ENCODE assay signal across 12 mouse cellular contexts in genomic region chr8:71497077-71497645, GRCm38 (mm10). TPM values are rescaled to one million over a fixed set of nuclear protein-coding genes. Genes with fewer than 3 reads are reported as not detected.
DNase-seq lines count a peak whose midpoint lies in the region; ATAC-seq and TF ChIP-seq lines count a peak whose summit lies in the region.
"Had no signal": no experiment of that assay in that cellular context is flagged by ENCODE, and none has a peak within 500 bp of the region (broad histone marks: within the 10 kb centered on the region; RNA-seq: fewer than 3 reads in every experiment).

No protein-coding gene starts in this region.

- no peak for TF ChIP-seq CTCF in intestine, postnatal 0 days (IDR thresholded peaks at IDR 0.05; ENCODE audit: low read depth)

- WGBS in heart, embryonic 11.5 days (ENCODE audit: insufficient replicate concordance) = 86% methylated on average over 1 of the region's 1 CpGs
- 92% methylated on average over 1 of the region's 1 CpGs for WGBS in kidney, embryonic 16.5 days
- 95% methylated on average over 1 of the region's 1 CpGs for WGBS in intestine, postnatal 0 days

- peak overlapping the region; percentile 82 for H3K27ac ChIP-seq in heart, embryonic 11.5 days (ENCODE audit: low read depth, low read length)
- peak overlapping the region; percentile 91 for H3K27ac ChIP-seq in kidney, embryonic 16.5 days (ENCODE audit: low read length)
- 0 out of 2 replicates have a peak overlapping the region, but pooled peaks have one; percentile 4 for H3K27ac ChIP-seq in brown adipose tissue, adult 24 weeks (replicated peaks; ENCODE audit: low read depth, low read length)
- 0 out of 2 replicates have a peak overlapping the region, but pooled peaks have one; percentile 7 for H3K27ac ChIP-seq in intestine, postnatal 0 days (ENCODE audit: low read depth, low read length)
- H3K27ac ChIP-seq: midbrain, embryonic 12.5 days had no signal

- H3K9me3 ChIP-seq in heart, embryonic 11.5 days (replicated peaks; ENCODE audit: control insufficient read depth, low read length) = no peaks in the 10 kb centered on the region
- H3K9me3 ChIP-seq in kidney, embryonic 16.5 days (ENCODE audit: low read length) = no peaks in the 10 kb centered on the region
- H3K9me3 ChIP-seq in intestine, postnatal 0 days (ENCODE audit: control insufficient read depth) = no peaks in the 10 kb centered on the region
- H3K9me3 ChIP-seq: midbrain, embryonic 12.5 days; neural tube, embryonic 13.5 days had no signal

- H3K36me3 ChIP-seq in heart, embryonic 11.5 days (ENCODE audit: control insufficient read depth, insufficient read depth, low read length) = peaks cover 11% of the 10 kb centered on the region
- H3K36me3 ChIP-seq in kidney, embryonic 16.5 days (ENCODE audit: insufficient read depth, low read length) = peaks cover 17% of the 10 kb centered on the region
- H3K36me3 ChIP-seq in intestine, postnatal 0 days (ENCODE audit: control insufficient read depth, insufficient read depth) = peaks cover 14% of the 10 kb centered on the region; the same call in 1 of the 2 replicates

- ATAC-seq in heart, embryonic 11.5 days (replicated peaks; ENCODE audit: insufficient number of reproducible peaks, low FRiP score, low TSS enrichment) = no peak
- no peak for ATAC-seq in kidney, embryonic 16.5 days (ENCODE audit: low FRiP score, low TSS enrichment)
- ATAC-seq in intestine, postnatal 0 days = no peak

- H3K4me3 ChIP-seq in heart, embryonic 11.5 days (ENCODE audit: low read depth, low read length) = no peak overlapping the region
- no peak overlapping the region for H3K4me3 ChIP-seq in kidney, embryonic 16.5 days (ENCODE audit: low read length)
- H3K4me3 ChIP-seq in brown adipose tissue, adult 24 weeks (ENCODE audit: insufficient read depth, low read depth, low read length) = no peak overlapping the region
- no peak overlapping the region for H3K4me3 ChIP-seq in intestine, postnatal 0 days (ENCODE audit: low read depth, low read length)
- H3K4me3 ChIP-seq: left cerebral cortex, adult 2 months; midbrain, embryonic 12.5 days; neural tube, embryonic 13.5 days had no signal

- DNase-seq in heart, adult 18-20 months = no peak
- no peak for DNase-seq in kidney, adult 18-20 months
- no peak for DNase-seq in ovary, adult 18-20 months (ENCODE audit: low spot score)
- DNase-seq in retina, embryonic 14.5 days (ENCODE audit: low spot score) = no peak

- H3K27me3 ChIP-seq in heart, embryonic 11.5 days (ENCODE audit: control insufficient read depth, insufficient read depth, low read length) = no peaks in the 10 kb centered on the region
- H3K27me3 ChIP-seq in kidney, embryonic 16.5 days (ENCODE audit: insufficient read depth, low read length) = no peaks in the 10 kb centered on the region
- H3K27me3 ChIP-seq in intestine, postnatal 0 days (replicated peaks; ENCODE audit: control insufficient read depth, insufficient read depth, low read length) = no peaks in the 10 kb centered on the region
- H3K27me3 ChIP-seq: neural tube, embryonic 13.5 days had no signal

- H3K9ac ChIP-seq in heart, embryonic 11.5 days (ENCODE audit: low read depth, low read length) = no peak overlapping the region
- H3K9ac ChIP-seq in kidney, embryonic 16.5 days (replicated peaks; ENCODE audit: low read length) = no peak overlapping the region
- H3K9ac ChIP-seq in intestine, postnatal 0 days (ENCODE audit: low read depth, low read length) = no peak overlapping the region
- H3K9ac ChIP-seq: midbrain, embryonic 12.5 days had no signal

- H3K4me2 ChIP-seq in heart, embryonic 11.5 days = no peak overlapping the region
- no peak overlapping the region for H3K4me2 ChIP-seq in kidney, embryonic 16.5 days (replicated peaks; ENCODE audit: low read depth, low read length)
- no peak overlapping the region for H3K4me2 ChIP-seq in intestine, postnatal 0 days (replicated peaks; ENCODE audit: low read depth)
- H3K4me2 ChIP-seq: midbrain, embryonic 12.5 days; neural tube, embryonic 13.5 days had no signal

- peaks cover 36% of the 10 kb centered on the region for H3K4me1 ChIP-seq in heart, embryonic 11.5 days (ENCODE audit: control insufficient read depth, insufficient read depth, low read length)
- peaks cover 50% of the 10 kb centered on the region for H3K4me1 ChIP-seq in kidney, embryonic 16.5 days (ENCODE audit: insufficient read depth, low read length)
- H3K4me1 ChIP-seq in brown adipose tissue, adult 24 weeks (ENCODE audit: control insufficient read depth, insufficient read depth, insufficient read length, low read length) = peaks cover 28% of the 10 kb centered on the region
- peaks cover 3% of the 10 kb centered on the region for H3K4me1 ChIP-seq in intestine, postnatal 0 days (replicated peaks; ENCODE audit: control insufficient read depth, insufficient read depth, low read length)

RNA-seq across cellular contexts. Expression of gene Gtpbp3, which starts 9.3 kb away (rescaled TPM):
- polyA plus RNA-seq in heart, embryonic 11.5 days (2014; fragmentation: Nextera tagmentation; extraction: Ambion mirVana) = 4.8 and 5.3 TPM in 2 replicates
- total RNA-seq in heart, adult 18-20 months (2021) = 10 to 100 TPM; 19.1 to 22.2 TPM
- polyA plus RNA-seq in kidney, embryonic 16.5 days (2015; fragmentation: Nextera tagmentation; extraction: Ambion mirVana) = 22.2 and 22.5 TPM in 2 replicates
- 6.7 and 9.1 TPM in 2 replicates for polyA plus RNA-seq in brown adipose tissue, adult 24 weeks (2012; ENCODE audit: insufficient read depth, insufficient read length, missing spikeins)
- polyA plus RNA-seq in intestine, postnatal 0 days (2015; fragmentation: Nextera tagmentation; extraction: Ambion mirVana) = 6.3 and 6.6 TPM in 2 replicates

RNA-seq across cellular contexts. Expression of gene Ano8, which starts 11.4 kb away (rescaled TPM):
- polyA plus RNA-seq in heart, embryonic 11.5 days (2014; fragmentation: Nextera tagmentation; extraction: Ambion mirVana) = 0.90 and 1.4 TPM in 2 replicates
- 10 to 100 TPM; 16.6 to 16.9 TPM for total RNA-seq in heart, adult 18-20 months (2021)
- 0.81 and 1.0 TPM in 2 replicates for polyA plus RNA-seq in kidney, embryonic 16.5 days (2015; fragmentation: Nextera tagmentation; extraction: Ambion mirVana)
- polyA plus RNA-seq in brown adipose tissue, adult 24 weeks (2012; ENCODE audit: insufficient read depth, insufficient read length, missing spikeins) = 7.3 and 9.3 TPM in 2 replicates
- 0.54 and 0.74 TPM in 2 replicates for polyA plus RNA-seq in intestine, postnatal 0 days (2015; fragmentation: Nextera tagmentation; extraction: Ambion mirVana)

RNA-seq across cellular contexts. Expression of gene Plvap, which starts 14.4 kb away (rescaled TPM):
- 148 and 170 TPM in 2 replicates for polyA plus RNA-seq in heart, embryonic 11.5 days (2014; fragmentation: Nextera tagmentation; extraction: Ambion mirVana)
- total RNA-seq in heart, adult 18-20 months (2021) = 10 to 100 TPM; 23.0 to 30.9 TPM
- polyA plus RNA-seq in kidney, embryonic 16.5 days (2015; fragmentation: Nextera tagmentation; extraction: Ambion mirVana) = 165 TPM in 2 replicates
- 4.3 and 6.1 TPM in 2 replicates for polyA plus RNA-seq in brown adipose tissue, adult 24 weeks (2012; ENCODE audit: insufficient read depth, insufficient read length, missing spikeins)
- 109 and 111 TPM in 2 replicates for polyA plus RNA-seq in intestine, postnatal 0 days (2015; fragmentation: Nextera tagmentation; extraction: Ambion mirVana)

RNA-seq across cellular contexts. Expression of gene Dda1, which starts 28.2 kb away (rescaled TPM):
- polyA plus RNA-seq in heart, embryonic 11.5 days (2014; fragmentation: Nextera tagmentation; extraction: Ambion mirVana) = 95.9 and 102 TPM in 2 replicates
- total RNA-seq in heart, adult 18-20 months (2021) = 10 to 100 TPM; 31.4 to 32.1 TPM
- 110 and 115 TPM in 2 replicates for polyA plus RNA-seq in kidney, embryonic 16.5 days (2015; fragmentation: Nextera tagmentation; extraction: Ambion mirVana)
- 23.6 and 34.4 TPM in 2 replicates for polyA plus RNA-seq in brown adipose tissue, adult 24 weeks (2012; ENCODE audit: insufficient read depth, insufficient read length, missing spikeins)
- 82.8 and 91.7 TPM in 2 replicates for polyA plus RNA-seq in intestine, postnatal 0 days (2015; fragmentation: Nextera tagmentation; extraction: Ambion mirVana)

RNA-seq across cellular contexts. Expression of gene Ccdc194, which starts 28.4 kb away (rescaled TPM):
- 0.55 and 1.3 TPM in 2 replicates for polyA plus RNA-seq in heart, embryonic 11.5 days (2014; fragmentation: Nextera tagmentation; extraction: Ambion mirVana)
- total RNA-seq in heart, adult 18-20 months (2021) = not detected
- 0.15 and 0.61 TPM in 2 replicates for polyA plus RNA-seq in kidney, embryonic 16.5 days (2015; fragmentation: Nextera tagmentation; extraction: Ambion mirVana)
- polyA plus RNA-seq in brown adipose tissue, adult 24 weeks (2012; ENCODE audit: insufficient read depth, insufficient read length, missing spikeins) = not detected in 2 replicates
- 0.08 TPM in 1 of 2 replicates, not detected in the other for polyA plus RNA-seq in intestine, postnatal 0 days (2015; fragmentation: Nextera tagmentation; extraction: Ambion mirVana)
- total RNA-seq: left cerebral cortex, adult 2 months had no signal
- polyA plus RNA-seq: forebrain, embryonic 11.5 days had no signal

Comparison
In these comparisons a context has a peak if more than half of its experiments do, and no peak if none do; other contexts are left out.
1. H3K27ac ChIP-seq: peak in every context shown above with its lines; median percentile 91 in kidney, embryonic 16.5 days; 82 in heart, embryonic 11.5 days; 7 in intestine, postnatal 0 days; 4 in brown adipose tissue, adult 24 weeks.
2. RNA of gene Plvap, which starts 14.4 kb away (polyA plus RNA-seq): 165 TPM in kidney, embryonic 16.5 days, 148 to 170 TPM in heart, embryonic 11.5 days and 109 to 111 TPM in intestine, postnatal 0 days; 4.3 to 6.1 TPM in brown adipose tissue, adult 24 weeks; every median in the first group is over 10 times any median in the second.